Mouse (Mus musculus): ENCODE data around the gene Wdtc1.

DNA sequence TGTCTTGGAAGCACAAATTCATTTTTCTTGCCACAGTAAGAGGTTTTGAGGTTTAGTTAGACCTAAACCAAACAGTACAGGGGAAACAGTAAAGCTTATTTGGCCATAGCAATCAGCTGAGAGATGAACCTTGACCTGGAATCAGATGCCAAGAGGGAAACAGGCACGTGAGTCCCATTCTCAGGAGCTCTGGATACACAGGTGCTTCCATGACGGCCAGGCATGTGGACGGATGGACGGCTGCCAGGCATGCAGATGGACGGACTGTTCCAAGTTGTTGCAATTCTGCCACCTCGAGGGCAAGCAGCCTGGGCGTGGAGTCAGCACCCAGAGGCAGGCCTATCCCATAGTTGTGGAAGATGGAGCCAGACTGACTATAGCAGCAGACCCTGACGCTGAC, 38.4 kb downstream of the Wdtc1 start:
- no peak for TF ChIP-seq CTCF (IDR thresholded peaks at IDR 0.05; ENCODE audit: low read depth, low read length)
- no peak for TF ChIP-seq TAL1 (conservative IDR thresholded peaks at IDR 0.05; ENCODE audit: low read depth, low read length)
- TF ChIP-seq GATA1 (IDR thresholded peaks at IDR 0.05; ENCODE audit: borderline replicate concordance, low read length): no peak
- no peak for TF ChIP-seq POLR2AphosphoS5 (IDR thresholded peaks at IDR 0.05; ENCODE audit: insufficient replicate concordance, low read depth, low read length)

Data from G1E (cell line).